Mouse (Mus musculus) brain, embryonic 14.5 days (tissue): ENCODE results near the gene Epb41.

Experiments used
- CTCF ChIP-seq: fragments of 200-500 bp; IDR thresholded peaks from 2 replicates; pipeline ENCODE4 v1.5.1; 2012; ENCODE audit warnings: inconsistent platforms, mild to moderate bottlenecking, moderate library complexity, borderline replicate concordance; ENCODE audit not compliant: insufficient read depth, insufficient read length; ENCODE audit errors: extremely low read depth
- POLR2A ChIP-seq: fragments of 200-500 bp; IDR thresholded peaks from 2 replicates; pipeline ENCODE4 v1.6.1; 2012; ENCODE audit warnings: mild to moderate bottlenecking, inconsistent platforms, borderline replicate concordance; ENCODE audit not compliant: poor library complexity, insufficient read depth, insufficient read length, severe bottlenecking; ENCODE audit errors: extremely low read depth

DNA sequence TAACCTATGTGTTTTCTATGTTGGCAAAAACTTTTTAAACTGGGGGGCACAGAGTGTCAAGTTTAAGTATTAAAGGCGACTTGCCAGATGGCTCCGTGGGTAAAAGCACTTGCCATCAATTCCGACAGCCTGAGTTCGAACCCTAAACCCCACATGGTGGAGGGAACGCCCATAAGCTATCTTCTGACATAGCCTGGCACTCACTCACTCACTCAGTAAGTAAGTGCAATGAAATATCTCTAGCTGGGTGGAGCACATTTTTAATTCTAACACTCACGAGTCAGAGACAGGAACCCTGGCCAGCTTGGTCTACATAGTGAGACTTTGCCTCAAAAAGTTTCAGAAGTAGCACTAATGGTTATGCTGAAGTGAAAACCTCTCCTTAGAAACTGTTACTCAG is 48.0 kb downstream of the Epb41 start:
- TF ChIP-seq CTCF (no peak), POLR2A (no peak)
